Mouse (Mus musculus): ENCODE results near the gene Gm18336. TPM values are rescaled to one million over a fixed set of nuclear protein-coding genes. Genes with fewer than 3 reads are reported as not detected.

Gene Gm18336
- polyA plus RNA-seq, 1 experiment from 2014 or later = not detected

- H3K27me3 ChIP-seq (ENCODE audit: insufficient read depth, poor library complexity, severe bottlenecking) = no peaks in the 10 kb centered on the region; the same call in 1 of the 2 replicates
- H3K9me3 ChIP-seq = no peaks in the 10 kb centered on the region
- DNase-seq (ENCODE audit: low spot score) = no peak
- H3K36me3 ChIP-seq = peaks cover 8% of the 10 kb centered on the region; the same call in 1 of the 2 replicates
- H3K4me1 ChIP-seq = no peaks in the 10 kb centered on the region
- H3K4me3 ChIP-seq = no peak overlapping the region
- no peak overlapping the region for H3K27ac ChIP-seq
Measured at GRCm38 (mm10) chrX:73363291-73363690, 35.2 kb downstream of the Gm18336 start.

GRCm38 (mm10) chrX:73356719-73357118, 41.8 kb downstream of the Gm18336 start:
- H3K27me3 ChIP-seq (ENCODE audit: insufficient read depth, poor library complexity, severe bottlenecking) = no peaks in the 10 kb centered on the region; the same call in 1 of the 2 replicates
- peaks cover 54% of the 10 kb centered on the region for H3K36me3 ChIP-seq
- H3K4me3 ChIP-seq = no peak overlapping the region
- no peaks in the 10 kb centered on the region for H3K4me1 ChIP-seq
- H3K27ac ChIP-seq = no peak overlapping the region
- WGBS = 89% methylated on average over 1 of the region's 1 CpGs
- H3K9me3 ChIP-seq = no peaks in the 10 kb centered on the region
- no peak for DNase-seq (ENCODE audit: low spot score)

GRCm38 (mm10) chrX:73356163-73356562, 42.4 kb downstream of the Gm18336 start:
- Histone ChIP-seq H3K9me3 (no peaks in the 10 kb centered on the region), H3K36me3 (peaks cover 59% of the 10 kb centered on the region), H3K27ac (no peak overlapping the region), H3K4me3 (no peak overlapping the region), H3K27me3 (ENCODE audit: insufficient read depth, poor library complexity, severe bottlenecking) (no peaks in the 10 kb centered on the region; the same call in 1 of the 2 replicates), H3K4me1 (no peaks in the 10 kb centered on the region)
- DNase-seq (ENCODE audit: low spot score) = no peak
- WGBS = 87% methylated on average over 2 of the region's 2 CpGs

Other genes with a start within 250 kb of the Gm18336 start
- gene Xlr5b, start 249.9 kb downstream of the Gm18336 start, polyA plus RNA-seq (2016; fragmentation: Nextera tagmentation; extraction: Ambion mirVana) = not detected in 2 replicates
- gene DXBay18, start 249.3 kb downstream of the Gm18336 start, polyA plus RNA-seq (2016; fragmentation: Nextera tagmentation; extraction: Ambion mirVana) = 0.13 TPM in 1 of 2 replicates, not detected in the other
- not detected in 2 replicates for gene Spin2d, start 221.7 kb downstream of the Gm18336 start, polyA plus RNA-seq (2016; fragmentation: Nextera tagmentation; extraction: Ambion mirVana)
- 6.0 and 9.8 TPM in 2 replicates for gene Xlr3b, start 206.5 kb downstream of the Gm18336 start, polyA plus RNA-seq (2016; fragmentation: Nextera tagmentation; extraction: Ambion mirVana)
- 0.74 and 0.83 TPM in 2 replicates for gene Xlr4b, start 184.4 kb downstream of the Gm18336 start, polyA plus RNA-seq (2016; fragmentation: Nextera tagmentation; extraction: Ambion mirVana)
- 7.6 and 8.1 TPM in 2 replicates for gene F8a, start 170.4 kb downstream of the Gm18336 start, polyA plus RNA-seq (2016; fragmentation: Nextera tagmentation; extraction: Ambion mirVana)
- 0.25 and 0.34 TPM in 2 replicates for gene Xlr4c, start 155.6 kb downstream of the Gm18336 start, polyA plus RNA-seq (2016; fragmentation: Nextera tagmentation; extraction: Ambion mirVana)
- not detected in 2 replicates for gene Xlr3c, start 133.3 kb downstream of the Gm18336 start, polyA plus RNA-seq (2016; fragmentation: Nextera tagmentation; extraction: Ambion mirVana)
- not detected in 2 replicates for gene Xlr5a, start 105.8 kb downstream of the Gm18336 start, polyA plus RNA-seq (2016; fragmentation: Nextera tagmentation; extraction: Ambion mirVana)
- not detected in 2 replicates for gene Xlr5c, start 105.8 kb downstream of the Gm18336 start, polyA plus RNA-seq (2016; fragmentation: Nextera tagmentation; extraction: Ambion mirVana)
- not detected in 2 replicates for gene Gm45015, start 61.9 kb downstream of the Gm18336 start, polyA plus RNA-seq (2016; fragmentation: Nextera tagmentation; extraction: Ambion mirVana)
- gene Zfp275, start 56.1 kb downstream of the Gm18336 start, polyA plus RNA-seq (2016; fragmentation: Nextera tagmentation; extraction: Ambion mirVana) = 12.7 and 13.6 TPM in 2 replicates
- 0.13 TPM in 1 of 2 replicates, not detected in the other for gene Zfp92, start 12.4 kb upstream of the Gm18336 start, polyA plus RNA-seq (2016; fragmentation: Nextera tagmentation; extraction: Ambion mirVana)
- gene Trex2, start 36.6 kb upstream of the Gm18336 start, polyA plus RNA-seq (2016; fragmentation: Nextera tagmentation; extraction: Ambion mirVana) = not detected in 2 replicates
- 83.7 and 90.0 TPM in 2 replicates for gene Haus7, start 60.3 kb upstream of the Gm18336 start, polyA plus RNA-seq (2016; fragmentation: Nextera tagmentation; extraction: Ambion mirVana)
- 18.6 and 30.3 TPM in 2 replicates for gene Bgn, start 84.9 kb upstream of the Gm18336 start, polyA plus RNA-seq (2016; fragmentation: Nextera tagmentation; extraction: Ambion mirVana)
- gene Atp2b3, start 104.3 kb upstream of the Gm18336 start, polyA plus RNA-seq (2016; fragmentation: Nextera tagmentation; extraction: Ambion mirVana) = 0.11 and 0.21 TPM in 2 replicates
- 26.1 and 65.3 TPM in 2 replicates for gene Dusp9, start 240.7 kb upstream of the Gm18336 start, polyA plus RNA-seq (2016; fragmentation: Nextera tagmentation; extraction: Ambion mirVana)